Mouse (Mus musculus): Measurements from ENCODE around the gene Atp1b1. TPM values are rescaled to one million over a fixed set of nuclear protein-coding genes. Genes with fewer than 3 reads are reported as not detected.

Gene Atp1b1
- polyA plus RNA-seq (2012; rRNA removed), result 1,191 and 1,273 TPM in 2 replicates

DNA sequence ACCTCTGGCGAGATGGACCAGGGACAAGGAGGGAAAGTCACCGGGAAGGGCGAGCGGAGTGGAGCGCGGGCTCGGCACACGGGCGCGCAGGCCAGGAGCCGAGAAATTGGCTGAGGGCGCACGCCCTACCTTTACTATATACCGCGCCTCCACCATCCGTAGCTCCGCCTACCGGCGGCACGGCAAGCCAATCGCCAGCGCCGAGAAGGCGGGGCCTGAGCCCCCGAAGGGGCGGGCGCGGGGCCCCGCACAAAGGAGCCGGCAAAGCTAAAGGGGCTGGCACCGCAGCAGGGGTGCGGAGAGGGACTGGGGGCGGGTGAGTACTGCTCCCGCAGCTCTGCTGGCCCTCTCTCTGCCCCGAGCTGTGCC, at the start of gene Atp1b1:
Gene Atp1b1, minus strand, starts transcription at position 111 of the 369 bp plus-strand sequence.
- H3K27ac ChIP-seq (ENCODE audit: insufficient read depth, low read length), result peak within 1 kb of the TSS; percentile 99
- H3K4me3 ChIP-seq (ENCODE audit: insufficient read depth, low read length), result peak within 1 kb of the TSS; percentile 51
- H3K4me1 ChIP-seq (ENCODE audit: control insufficient read depth, insufficient read depth, low read length), result peaks cover 3% of the 10 kb centered on the region; the same call in 1 of the 2 replicates
- TF ChIP-seq POLR2A (IDR thresholded peaks at IDR 0.05; ENCODE audit: extremely low read depth, insufficient read depth, low read length), result peak; percentile 95
- no peak for TF ChIP-seq CTCF (IDR thresholded peaks at IDR 0.05; ENCODE audit: extremely low read depth, insufficient read depth, low read length)

DNA sequence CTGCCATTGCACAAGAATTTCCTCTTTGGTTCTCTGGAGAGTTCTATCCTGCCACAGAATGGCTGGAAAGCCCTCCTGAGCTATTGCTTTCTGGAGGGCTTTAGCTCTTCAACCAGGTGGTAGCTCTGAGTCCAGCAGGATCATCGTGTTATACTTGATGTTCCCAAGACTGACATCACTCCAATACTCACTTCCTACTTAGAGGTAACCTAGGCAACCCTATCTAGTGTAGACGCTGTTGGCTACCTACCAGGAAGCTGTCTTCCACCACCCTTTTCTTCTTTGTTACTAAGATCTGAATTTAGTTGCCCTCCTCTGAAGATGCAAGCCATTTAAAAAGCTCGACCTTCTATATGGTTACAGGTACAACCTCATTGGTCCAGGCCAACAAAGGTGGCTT, 46.9 kb upstream of the Atp1b1 start:
- H3K27ac ChIP-seq (ENCODE audit: insufficient read depth, low read length), result no peak overlapping the region
- TF ChIP-seq CTCF (IDR thresholded peaks at IDR 0.05; ENCODE audit: extremely low read depth, insufficient read depth, low read length) (no peak), POLR2A (IDR thresholded peaks at IDR 0.05; ENCODE audit: extremely low read depth, insufficient read depth, low read length) (no peak)
- H3K4me1 ChIP-seq (ENCODE audit: control insufficient read depth, insufficient read depth, low read length), result no peaks in the 10 kb centered on the region
- H3K4me3 ChIP-seq (ENCODE audit: insufficient read depth, low read length), result no peak overlapping the region

DNA sequence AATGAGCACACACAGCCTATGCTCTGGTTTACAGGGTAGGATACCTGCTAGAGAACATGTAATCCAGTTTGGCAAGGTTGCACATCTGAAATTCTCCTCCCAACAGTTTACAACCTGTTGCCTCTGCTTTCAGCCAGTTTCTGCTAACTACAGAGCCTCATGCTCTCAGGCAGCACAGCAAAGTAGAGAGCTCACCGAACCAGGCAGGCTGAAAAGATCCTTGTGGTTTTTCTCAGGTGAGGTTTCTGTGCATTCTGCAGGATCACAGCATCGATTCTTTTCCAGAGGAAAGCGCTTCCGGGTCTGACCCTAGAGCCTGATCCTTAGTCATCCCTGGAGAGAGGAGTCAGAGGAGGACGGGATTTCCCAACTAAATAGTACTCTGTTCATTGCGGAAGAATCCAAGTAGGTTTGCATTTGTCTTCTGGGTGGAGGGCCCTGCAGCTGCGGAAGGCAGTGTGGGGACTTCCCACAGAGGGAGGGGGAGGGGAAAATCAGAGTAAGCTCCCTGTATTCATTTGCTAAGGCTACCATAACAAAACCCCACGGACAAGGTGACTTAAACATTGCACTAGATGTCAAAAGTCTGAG, 45.1 kb upstream of the Atp1b1 start:
- TF ChIP-seq CTCF (IDR thresholded peaks at IDR 0.05; ENCODE audit: extremely low read depth, insufficient read depth, low read length) (no peak), POLR2A (IDR thresholded peaks at IDR 0.05; ENCODE audit: extremely low read depth, insufficient read depth, low read length) (no peak)
- H3K27ac ChIP-seq (ENCODE audit: insufficient read depth, low read length), result no peak overlapping the region
- no peaks in the 10 kb centered on the region for H3K4me1 ChIP-seq (ENCODE audit: control insufficient read depth, insufficient read depth, low read length)
- H3K4me3 ChIP-seq (ENCODE audit: insufficient read depth, low read length), result no peak overlapping the region

DNA sequence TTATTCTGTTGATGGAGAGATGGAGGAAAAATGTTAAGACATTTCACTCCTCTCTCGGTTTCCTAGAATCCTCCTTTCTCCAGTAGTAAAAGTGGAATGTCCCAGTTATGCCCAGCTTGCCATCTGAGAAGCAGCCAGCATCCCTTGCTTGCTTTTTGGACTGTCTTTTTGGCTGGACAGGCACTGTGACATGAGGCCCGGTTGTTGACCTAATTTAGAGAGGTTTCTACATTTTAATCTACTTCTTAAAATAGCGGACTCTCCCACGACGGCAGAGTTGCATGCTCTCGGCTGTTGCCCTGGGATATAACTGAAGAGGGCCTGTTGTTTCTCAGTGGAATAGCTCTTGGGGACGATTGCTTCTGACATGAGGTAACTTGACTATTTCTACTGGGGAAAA, 44.1 kb upstream of the Atp1b1 start:
- Histone ChIP-seq H3K27ac (ENCODE audit: insufficient read depth, low read length) (no peak overlapping the region), H3K4me1 (ENCODE audit: control insufficient read depth, insufficient read depth, low read length) (no peaks in the 10 kb centered on the region), H3K4me3 (ENCODE audit: insufficient read depth, low read length) (no peak overlapping the region)
- TF ChIP-seq CTCF (IDR thresholded peaks at IDR 0.05; ENCODE audit: extremely low read depth, insufficient read depth, low read length) (no peak), POLR2A (IDR thresholded peaks at IDR 0.05; ENCODE audit: extremely low read depth, insufficient read depth, low read length) (no peak)

DNA sequence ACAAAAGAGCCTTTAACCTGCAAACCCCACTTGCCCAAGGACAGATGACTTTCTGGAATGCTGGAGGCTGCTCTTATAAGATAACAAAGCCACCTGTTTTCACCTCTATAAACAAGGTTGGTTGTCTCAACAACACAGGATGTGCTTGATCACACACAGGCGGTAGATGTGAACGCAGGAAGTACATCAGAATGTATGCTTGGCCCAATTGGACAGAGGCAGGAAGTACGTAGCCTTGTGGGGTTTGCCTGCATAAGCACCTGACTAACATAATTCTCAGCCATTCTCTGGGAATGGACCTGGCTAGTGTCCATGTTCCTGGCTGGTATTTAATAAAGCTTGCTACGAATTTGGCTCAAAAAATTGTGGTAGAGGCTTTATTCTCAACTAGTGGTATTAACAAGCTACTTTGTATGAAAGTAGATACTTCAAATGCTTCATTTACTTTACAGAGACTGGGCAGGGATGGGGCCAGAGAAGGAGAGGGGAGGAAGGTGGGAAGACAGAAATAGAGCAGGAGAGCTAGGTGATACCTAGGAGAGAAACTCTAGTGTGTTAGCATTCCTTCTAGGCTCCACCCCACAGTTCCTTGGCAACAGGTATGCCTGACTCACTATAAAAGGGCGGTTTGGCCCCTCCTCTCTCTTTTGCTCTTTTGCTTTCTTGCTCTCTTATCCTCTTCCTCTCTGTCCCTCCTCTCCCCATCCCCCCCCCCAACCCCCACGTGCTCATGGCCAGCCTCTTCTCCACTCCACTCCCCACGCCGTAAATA, 36.8 kb upstream of the Atp1b1 start:
- H3K27ac ChIP-seq (ENCODE audit: insufficient read depth, low read length), result no peak overlapping the region
- H3K4me3 ChIP-seq (ENCODE audit: insufficient read depth, low read length), result no peak overlapping the region
- TF ChIP-seq POLR2A (IDR thresholded peaks at IDR 0.05; ENCODE audit: extremely low read depth, insufficient read depth, low read length), result no peak
- TF ChIP-seq CTCF (IDR thresholded peaks at IDR 0.05; ENCODE audit: extremely low read depth, insufficient read depth, low read length), result no peak
- H3K4me1 ChIP-seq (ENCODE audit: control insufficient read depth, insufficient read depth, low read length), result no peaks in the 10 kb centered on the region

DNA sequence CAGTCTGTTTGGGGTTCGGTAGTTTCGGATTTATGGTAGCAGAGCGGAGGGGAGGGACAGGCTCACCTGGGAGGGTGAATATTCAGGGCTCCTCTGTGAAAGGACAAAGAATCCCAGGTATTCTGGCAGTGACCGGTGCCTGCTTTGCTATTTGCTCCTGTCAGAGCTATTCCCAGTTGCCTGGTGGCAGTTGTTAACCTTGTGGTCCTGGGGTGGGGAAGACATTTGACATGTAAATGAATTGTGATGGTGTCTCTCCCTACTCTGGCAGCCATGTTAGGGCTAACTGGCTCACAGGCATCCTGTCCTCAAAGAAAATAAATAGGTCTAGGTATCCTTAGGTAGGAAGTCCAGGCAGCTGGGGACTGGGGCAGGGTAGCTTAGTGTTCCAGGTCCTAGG, 36.1 kb upstream of the Atp1b1 start:
- H3K4me3 ChIP-seq (ENCODE audit: insufficient read depth, low read length), result no peak overlapping the region
- H3K4me1 ChIP-seq (ENCODE audit: control insufficient read depth, insufficient read depth, low read length), result no peaks in the 10 kb centered on the region
- H3K27ac ChIP-seq (ENCODE audit: insufficient read depth, low read length), result no peak overlapping the region
- TF ChIP-seq CTCF (IDR thresholded peaks at IDR 0.05; ENCODE audit: extremely low read depth, insufficient read depth, low read length), result no peak
- TF ChIP-seq POLR2A (IDR thresholded peaks at IDR 0.05; ENCODE audit: extremely low read depth, insufficient read depth, low read length), result no peak

DNA sequence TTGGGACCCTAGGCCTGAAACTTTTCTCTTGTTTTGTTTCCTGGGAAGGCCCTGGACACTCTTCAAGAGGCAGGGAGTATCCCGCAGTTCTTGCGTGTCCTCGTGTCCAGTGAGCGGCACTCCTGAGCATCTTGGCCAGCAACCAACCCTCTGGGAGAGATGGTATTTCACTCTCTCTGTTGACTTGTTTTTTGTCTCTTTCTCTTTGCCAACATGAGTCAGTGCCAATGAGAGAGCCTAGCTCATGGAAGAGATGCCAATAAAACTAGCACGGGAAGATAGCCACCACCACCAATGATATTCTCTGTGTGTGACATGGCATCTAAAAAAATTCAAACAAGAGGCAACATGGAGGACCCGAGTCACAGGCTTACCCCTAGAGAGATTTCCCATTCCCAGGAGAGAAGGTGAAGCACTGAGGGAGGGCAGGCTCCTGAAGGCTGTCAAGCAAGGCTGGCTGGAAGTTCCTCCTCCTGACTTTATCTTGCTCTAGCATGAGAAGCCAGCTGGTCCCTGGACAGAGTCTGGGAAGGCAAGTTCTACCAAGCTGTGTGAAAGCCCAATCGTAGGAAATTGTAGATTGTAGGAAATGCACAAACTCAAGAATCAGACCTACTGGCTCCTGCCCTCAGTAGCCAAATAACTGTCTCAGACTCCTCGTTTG, 35.0 kb upstream of the Atp1b1 start:
- no peaks in the 10 kb centered on the region for H3K4me1 ChIP-seq (ENCODE audit: control insufficient read depth, insufficient read depth, low read length)
- H3K4me3 ChIP-seq (ENCODE audit: insufficient read depth, low read length), result no peak overlapping the region
- no peak for TF ChIP-seq POLR2A (IDR thresholded peaks at IDR 0.05; ENCODE audit: extremely low read depth, insufficient read depth, low read length)
- TF ChIP-seq CTCF (IDR thresholded peaks at IDR 0.05; ENCODE audit: extremely low read depth, insufficient read depth, low read length), result no peak
- no peak overlapping the region for H3K27ac ChIP-seq (ENCODE audit: insufficient read depth, low read length)

DNA sequence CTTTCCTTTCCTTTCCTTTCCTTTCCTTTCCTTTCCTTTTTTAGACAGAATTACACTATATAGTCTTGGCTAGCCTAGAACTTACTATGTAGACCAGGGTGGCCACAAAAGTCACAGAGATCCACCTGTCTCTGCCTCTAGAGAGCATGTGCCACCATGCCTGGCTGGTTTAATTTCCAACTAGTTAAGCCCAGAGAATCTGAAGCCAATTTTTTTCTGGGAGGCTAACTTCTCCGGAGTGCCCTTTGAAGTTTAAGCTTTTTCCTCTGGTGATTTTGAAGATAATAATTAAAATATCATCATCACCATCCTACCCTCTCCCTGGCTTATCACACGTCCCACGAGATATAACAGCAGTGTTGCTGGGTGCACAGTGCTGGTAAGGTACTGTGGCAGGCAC, 34.3 kb upstream of the Atp1b1 start:
- Histone ChIP-seq H3K4me1 (ENCODE audit: control insufficient read depth, insufficient read depth, low read length) (no peaks in the 10 kb centered on the region), H3K27ac (ENCODE audit: insufficient read depth, low read length) (no peak overlapping the region), H3K4me3 (ENCODE audit: insufficient read depth, low read length) (no peak overlapping the region)
- TF ChIP-seq POLR2A (IDR thresholded peaks at IDR 0.05; ENCODE audit: extremely low read depth, insufficient read depth, low read length) (no peak), CTCF (IDR thresholded peaks at IDR 0.05; ENCODE audit: extremely low read depth, insufficient read depth, low read length) (no peak)

DNA sequence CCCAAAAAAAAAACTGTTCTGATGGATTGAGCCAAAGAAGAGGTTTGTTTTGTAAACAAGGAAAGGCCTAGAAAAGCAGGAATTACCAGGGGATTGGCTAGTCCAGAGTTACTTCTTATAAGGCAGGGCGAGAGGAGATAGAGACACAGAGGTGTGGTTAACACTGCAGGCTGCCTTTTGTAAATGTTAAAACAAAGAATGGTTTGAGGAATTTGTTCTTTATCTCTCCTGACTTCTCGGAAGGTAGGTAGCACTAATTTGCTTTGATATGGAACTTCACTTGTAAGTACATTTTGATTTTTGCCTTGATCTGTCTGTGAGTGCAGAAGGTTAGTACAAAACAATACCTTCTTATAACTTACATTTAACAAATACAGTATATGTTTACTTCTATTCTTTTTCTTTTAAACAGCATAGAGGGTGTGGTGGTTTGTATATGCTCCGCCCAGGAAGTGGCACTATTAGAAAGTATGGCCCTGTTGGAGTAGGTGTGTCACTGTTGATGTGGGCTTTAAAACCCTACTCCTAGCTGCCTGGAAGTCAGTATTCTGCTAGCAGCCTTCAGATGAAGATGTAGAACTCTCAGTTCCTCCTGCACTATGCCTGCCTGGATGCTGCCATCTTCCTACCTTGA, 31.9 kb upstream of the Atp1b1 start:
- Histone ChIP-seq H3K4me1 (ENCODE audit: control insufficient read depth, insufficient read depth, low read length) (no peaks in the 10 kb centered on the region), H3K4me3 (ENCODE audit: insufficient read depth, low read length) (no peak overlapping the region), H3K27ac (ENCODE audit: insufficient read depth, low read length) (no peak overlapping the region)
- no peak for TF ChIP-seq CTCF (IDR thresholded peaks at IDR 0.05; ENCODE audit: extremely low read depth, insufficient read depth, low read length)
- no peak for TF ChIP-seq POLR2A (IDR thresholded peaks at IDR 0.05; ENCODE audit: extremely low read depth, insufficient read depth, low read length)

Measured in cortical plate, adult 2 months (tissue).